Mouse (Mus musculus) heart, adult 2 months (tissue): ENCODE measurements around the gene Zc2hc1c.

Experiments
- CTCF ChIP-seq: fragments of 200-600 bp; IDR thresholded peaks from 2 replicates; pipeline ENCODE4 v1.8.1; 2022; ENCODE audit warnings: antibody characterized with exemption, mild to moderate bottlenecking, moderate library complexity
- EP300 ChIP-seq: fragments of 200-500 bp; IDR thresholded peaks from 2 replicates; pipeline ENCODE4 v1.6.1; 2011; ENCODE audit warnings: low read depth, low read length, control low read depth; ENCODE audit not compliant: insufficient read depth
- POLR2A ChIP-seq: fragments of 200-500 bp; IDR thresholded peaks from 2 replicates; pipeline ENCODE4 v1.6.1; 2011; ENCODE audit warnings: mild to moderate bottlenecking, low read depth, low read length, control low read depth; ENCODE audit not compliant: insufficient read depth

- TF ChIP-seq CTCF = no peak
- TF ChIP-seq POLR2A = no peak
- TF ChIP-seq EP300 = no peak
These were observed 20.3 kb downstream of the Zc2hc1c start for GRCm38 (mm10) chr12:85308651-85309050.
